Mouse (Mus musculus) embryonic fibroblast, embryonic 13.5 days (primary cell): ENCODE measurements at regions not wholly inside any gene's neighbourhood (a gene's known extent, or its start where the extent isn't known, plus 50 kb on each side); places are given as distances from the start of the nearest gene placed in this dataset.

ENCODE experiments used
- H3K27ac ChIP-seq: 2 replicates; pipeline ENCODE4 v1.5.1; 2012; ENCODE audit warnings: low read length, control low read depth, inconsistent platforms; ENCODE audit not compliant: insufficient read depth
- H3K4me1 ChIP-seq: 2 replicates; pipeline ENCODE4 v1.6.1; 2011; ENCODE audit warnings: low read length; ENCODE audit not compliant: control insufficient read depth, insufficient read depth
- H3K4me3 ChIP-seq: 2 replicates; pipeline ENCODE4 v1.5.1; 2011; ENCODE audit warnings: mild to moderate bottlenecking, control low read depth, low read length; ENCODE audit not compliant: insufficient read depth
- CTCF ChIP-seq: IDR thresholded peaks from 2 replicates; pipeline ENCODE4 v1.5.1; 2011; ENCODE audit warnings: mild to moderate bottlenecking, control low read depth, low read length, moderate library complexity, borderline replicate concordance; ENCODE audit not compliant: insufficient read depth
- POLR2A ChIP-seq: IDR thresholded peaks from 2 replicates; pipeline ENCODE4 v1.6.1; 2011; ENCODE audit warnings: low read depth, mild to moderate bottlenecking, control low read depth, low read length, moderate library complexity

GRCm38 (mm10) chr3:149876553-149876952, 886.2 kb upstream of the Adgrl2 start:
- Histone ChIP-seq H3K27ac (no peak overlapping the region), H3K4me1 (no peaks in the 10 kb centered on the region), H3K4me3 (no peak overlapping the region)
- TF ChIP-seq POLR2A (no peak), CTCF (no peak)

GRCm38 (mm10) chr3:149865945-149866344, 875.6 kb upstream of the Adgrl2 start:
- no peak for TF ChIP-seq CTCF
- TF ChIP-seq POLR2A = no peak
- H3K27ac ChIP-seq = no peak overlapping the region
- H3K4me1 ChIP-seq = no peaks in the 10 kb centered on the region
- H3K4me3 ChIP-seq = no peak overlapping the region

DNA sequence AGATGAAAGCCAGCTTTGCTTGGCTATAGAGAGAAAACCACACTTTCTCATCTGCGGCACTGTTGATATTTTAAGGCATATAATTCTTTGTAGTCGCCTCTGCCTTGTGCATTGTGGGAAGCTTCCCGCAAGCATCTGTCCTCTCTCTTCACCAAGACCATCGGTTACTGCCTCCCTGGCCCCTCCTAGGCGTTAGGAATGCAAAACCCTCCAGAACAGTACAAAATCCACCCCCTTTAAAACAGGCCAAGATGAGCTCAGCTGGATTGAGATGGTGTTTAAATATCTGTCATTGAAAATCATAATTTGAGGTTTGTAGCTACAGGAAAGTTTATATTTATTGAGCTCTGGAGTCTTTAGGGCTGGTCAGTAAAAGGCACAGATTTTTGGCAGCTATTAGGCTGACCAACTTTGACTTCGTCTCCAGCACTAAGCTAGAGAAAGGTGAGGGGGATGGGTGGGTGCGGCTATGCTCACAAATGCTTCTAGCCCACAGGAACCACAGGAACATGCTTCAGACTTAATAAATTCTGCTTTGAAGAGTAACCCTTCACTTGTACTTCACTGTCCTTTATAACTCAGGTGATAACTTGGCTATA, 856.7 kb upstream of the Adgrl2 start:
- Histone ChIP-seq H3K4me1 (no peaks in the 10 kb centered on the region), H3K27ac (no peak overlapping the region), H3K4me3 (no peak overlapping the region)
- TF ChIP-seq CTCF = no peak
- no peak for TF ChIP-seq POLR2A

DNA sequence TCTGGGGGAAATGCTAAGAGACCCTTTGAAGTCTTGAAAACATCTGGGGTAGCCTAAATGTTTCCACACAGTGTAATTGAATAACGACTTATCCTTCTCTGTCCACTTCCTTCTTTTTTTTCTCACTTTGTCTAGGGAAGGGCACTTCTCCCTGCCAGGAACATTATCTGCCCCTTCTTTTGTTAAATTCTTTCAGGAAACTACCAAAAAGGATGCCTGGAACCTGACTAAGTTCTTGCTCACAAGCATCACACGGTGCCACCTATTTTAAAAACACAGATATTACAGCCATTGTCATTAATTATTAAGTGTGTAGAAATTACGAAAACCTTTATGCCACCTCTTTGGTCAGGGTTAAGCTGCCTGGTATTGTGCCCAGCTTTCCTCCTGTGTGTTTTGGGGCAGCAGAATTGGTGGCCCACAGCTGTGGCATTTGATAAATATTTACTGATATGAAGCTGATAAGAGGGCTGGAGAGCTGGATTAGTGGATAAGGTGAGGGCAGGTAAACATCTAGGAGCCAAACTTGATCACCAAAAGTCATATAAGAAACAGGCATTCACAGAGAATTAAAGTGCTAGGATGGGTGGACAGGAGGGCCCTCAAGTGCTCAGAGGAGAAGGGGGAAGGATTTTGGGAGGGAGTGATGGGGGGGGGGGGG, 855.6 kb upstream of the Adgrl2 start:
- TF ChIP-seq CTCF (no peak), POLR2A (no peak)
- Histone ChIP-seq H3K27ac (no peak overlapping the region), H3K4me3 (no peak overlapping the region), H3K4me1 (no peaks in the 10 kb centered on the region)

- Histone ChIP-seq H3K4me1 (no peaks in the 10 kb centered on the region), H3K4me3 (no peak overlapping the region), H3K27ac (no peak overlapping the region)
- TF ChIP-seq CTCF = no peak
- no peak for TF ChIP-seq POLR2A
Observed at GRCm38 (mm10) chr3:149845083-149845825, 854.9 kb upstream of the Adgrl2 start.

- Histone ChIP-seq H3K27ac (no peak overlapping the region), H3K4me3 (no peak overlapping the region), H3K4me1 (peaks cover 3% of the 10 kb centered on the region; the same call in 1 of the 2 replicates)
- TF ChIP-seq CTCF = no peak
- no peak for TF ChIP-seq POLR2A
Observed at GRCm38 (mm10) chr3:149837921-149838320, 847.6 kb upstream of the Adgrl2 start.

GRCm38 (mm10) chr3:149836467-149837233, 846.3 kb upstream of the Adgrl2 start:
- TF ChIP-seq POLR2A (no peak), CTCF (no peak)
- H3K4me3 ChIP-seq = no peak overlapping the region
- peaks cover 3% of the 10 kb centered on the region; the same call in 1 of the 2 replicates for H3K4me1 ChIP-seq
- H3K27ac ChIP-seq = 0 out of 2 replicates have a peak overlapping the region, but pooled peaks have one; percentile 17

DNA sequence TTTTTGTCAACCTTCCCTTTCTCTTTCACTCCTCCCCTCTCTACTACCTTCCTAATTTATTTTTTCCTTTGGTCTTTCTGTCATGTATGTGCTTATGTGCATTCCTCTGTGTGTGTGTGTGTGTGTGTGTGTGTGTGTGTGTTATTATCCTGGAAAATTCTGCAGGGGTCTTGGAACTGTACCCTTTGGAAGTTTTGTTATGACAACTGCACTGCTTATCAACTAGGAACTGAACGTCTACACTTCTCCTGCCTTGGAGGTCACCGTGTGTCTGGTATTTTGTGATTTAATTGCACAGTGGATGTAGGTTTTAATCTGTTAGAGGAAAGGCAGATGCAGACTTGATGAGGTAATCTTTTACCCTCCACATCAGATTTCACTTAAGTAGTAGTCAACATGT, 836.8 kb upstream of the Adgrl2 start:
- H3K4me3 ChIP-seq = no peak overlapping the region
- no peak overlapping the region for H3K27ac ChIP-seq
- no peaks in the 10 kb centered on the region for H3K4me1 ChIP-seq
- TF ChIP-seq CTCF = no peak
- TF ChIP-seq POLR2A = no peak

DNA sequence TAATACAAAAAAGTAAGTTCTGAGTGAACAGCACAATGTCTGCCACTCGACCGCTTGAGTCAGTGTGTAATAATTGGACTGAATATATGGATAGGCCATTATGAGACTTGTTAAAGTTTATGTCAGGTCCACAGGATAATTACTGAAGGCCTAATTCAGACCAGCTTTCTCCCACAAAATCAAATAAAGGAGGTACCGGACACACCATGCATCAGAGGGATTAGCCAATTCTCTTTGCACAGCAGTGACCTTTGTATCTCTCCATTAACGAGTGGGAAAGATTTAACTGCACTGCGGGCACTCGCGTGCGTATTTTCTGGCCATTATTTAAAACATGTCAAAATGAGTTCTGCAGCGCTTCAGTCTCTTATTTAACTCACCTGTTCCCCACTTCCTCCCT, 836.4 kb upstream of the Adgrl2 start:
- no peak for TF ChIP-seq POLR2A
- TF ChIP-seq CTCF = no peak
- H3K4me3 ChIP-seq = no peak overlapping the region
- no peaks in the 10 kb centered on the region for H3K4me1 ChIP-seq
- no peak overlapping the region for H3K27ac ChIP-seq
